Mouse (Mus musculus) adipose tissue, adult 10 weeks (tissue): ENCODE results near the gene Htr6. TPM values are rescaled to one million over a fixed set of nuclear protein-coding genes. Genes with fewer than 3 reads are reported as not detected.

Source experiments
- polyA plus RNA-seq: library from polyadenylated mRNA; stranded (reverse); fragments of 350-450 nt; fragmentation: Illumina TruSeq; extraction: RNeasy Lipid Tissue Mini Kit (QIAGEN cat#74804); gene quantifications from one replicate; pipeline ENCODE4 v1.2.3, GENCODE M21; 2014; ENCODE audit warnings: low read depth, low replicate concordance

Gene Htr6
- not detected for polyA plus RNA-seq

DNA sequence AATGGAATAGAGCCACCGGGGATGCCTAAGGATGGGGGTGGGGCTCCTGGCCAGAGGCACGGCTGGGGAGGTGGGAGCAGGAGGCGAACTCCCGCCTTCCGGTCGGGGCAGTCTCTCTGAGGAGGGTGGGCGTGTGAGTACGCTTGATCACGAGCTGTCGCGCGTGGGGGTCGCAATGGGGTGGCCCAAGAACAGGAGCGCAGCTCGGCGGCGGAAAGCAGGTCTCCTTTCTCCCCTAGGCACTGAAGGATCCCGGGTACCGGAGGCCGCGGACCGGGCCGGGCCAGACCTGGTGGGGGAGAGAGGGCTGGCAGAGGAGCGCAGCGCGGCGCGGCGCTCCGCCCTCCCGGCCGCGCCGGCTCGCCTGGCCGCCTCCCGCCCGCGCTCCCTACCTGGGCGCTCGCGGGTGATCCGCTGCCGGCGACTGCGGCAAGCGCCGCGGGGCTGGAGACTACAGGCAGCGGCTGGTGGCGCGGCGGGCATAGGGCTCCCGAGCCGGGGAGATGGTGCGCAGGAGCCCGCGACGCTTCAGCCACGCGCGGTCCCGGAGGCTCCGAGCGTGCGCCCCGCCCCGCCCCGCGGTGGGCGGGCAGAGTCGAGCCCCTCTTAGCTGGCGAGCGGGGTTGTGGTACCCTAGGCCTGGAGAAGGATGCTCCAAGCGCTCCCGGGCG is at the start of gene Htr6:
Gene Htr6, minus strand, starts transcription at position 530 of the 671 bp plus-strand sequence.

DNA sequence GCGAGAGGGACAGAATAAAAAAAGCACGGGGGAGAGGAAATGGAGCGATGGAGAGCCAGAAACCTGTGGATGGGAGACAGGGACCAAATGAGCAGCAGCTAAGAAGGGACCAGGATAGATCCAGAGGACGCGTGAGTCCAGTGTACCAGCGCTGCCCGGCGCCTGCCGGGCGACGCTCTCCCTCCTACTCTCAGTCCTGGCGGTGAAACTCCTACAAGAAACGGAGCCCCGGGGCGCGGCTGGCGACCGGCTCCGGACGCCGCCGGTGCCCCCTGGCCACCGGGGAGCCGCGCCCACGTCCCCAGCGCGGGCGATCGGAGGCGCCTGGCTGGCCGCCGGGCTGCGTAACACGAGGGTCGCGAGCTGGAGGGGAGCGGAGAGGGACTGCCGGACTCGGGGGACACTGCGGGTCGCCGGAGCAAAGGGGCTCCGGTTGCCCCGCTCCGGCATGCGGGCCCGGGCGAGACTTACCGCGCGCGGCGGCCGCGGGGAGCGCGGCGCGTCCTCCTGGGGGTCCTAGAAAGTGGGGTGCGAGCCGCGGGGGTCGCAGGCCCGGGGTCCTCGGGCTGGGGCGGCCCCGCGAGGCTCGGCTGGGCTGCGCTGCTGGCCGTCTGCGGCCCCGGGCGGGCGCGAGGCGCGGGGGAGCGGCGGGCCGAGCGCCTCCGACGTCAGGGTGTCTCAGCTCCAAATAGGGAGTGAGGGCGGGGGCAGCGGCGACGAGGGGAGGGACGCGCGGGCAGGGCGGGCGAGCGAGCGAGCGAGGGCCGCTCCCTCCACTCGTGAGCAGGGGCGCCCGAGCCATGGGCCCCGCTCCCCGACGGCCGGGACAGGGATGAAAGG is 17.2 kb upstream of the Htr6 start, which contains the start of gene Nbl1:
Gene Nbl1, minus strand, starts transcription at position 638 of the 840 bp plus-strand sequence.

Other genes with a start within 250 kb of the Htr6 start
- gene Pla2g5, start 212.1 kb downstream of the Htr6 start, polyA plus RNA-seq: 61.9 TPM
- gene Gm13030, start 201.6 kb downstream of the Htr6 start, polyA plus RNA-seq: not detected
- gene Pla2g2e, start 197.6 kb downstream of the Htr6 start, polyA plus RNA-seq: 3.4 TPM
- 12.3 TPM for gene Otud3, start 161.6 kb downstream of the Htr6 start, polyA plus RNA-seq
- gene Rnf186, start 108.5 kb downstream of the Htr6 start, polyA plus RNA-seq: 35.7 TPM
- 17.2 TPM for gene Tmco4, start 102.7 kb downstream of the Htr6 start, polyA plus RNA-seq
- gene Nbl1, start 17.4 kb upstream of the Htr6 start, polyA plus RNA-seq: 88.8 TPM
- gene Minos1, start 55.5 kb upstream of the Htr6 start, polyA plus RNA-seq: 186 TPM
- 223 TPM for gene Capzb, start 117.3 kb upstream of the Htr6 start, polyA plus RNA-seq
- 18.8 TPM for gene Pqlc2, start 235.1 kb upstream of the Htr6 start, polyA plus RNA-seq
- gene Akr7a5, start 235.2 kb upstream of the Htr6 start, polyA plus RNA-seq: 159 TPM